Mouse (Mus musculus) heart, postnatal 14 days (tissue): ENCODE measurements around the gene Nlrc3. TPM values are rescaled to one million over a fixed set of nuclear protein-coding genes. Genes with fewer than 3 reads are reported as not detected.

ENCODE experiments used
- DNase-seq, 2 experiments: peaks; one replicate each; pipeline ENCODE4 v3.0.0; 2021 to 2022
- intact Hi-C: fragments of 180-260 bp; cut with DNase I; formaldehyde crosslinking; loops from one replicate; pipeline ENCODE4 v1.15.1; 2025
- microRNA-seq, 2 experiments: library from miRNA; unstranded; fragments of <30 nt; microRNA quantifications; one replicate each; pipeline ENCODE4 v1.2.0; 2021 to 2022
- total RNA-seq, 2 experiments: library from RNA; stranded (reverse); gene quantifications; 2 replicates each; pipeline ENCODE4 v1.2.3; 2021

Nlrc3 gene
- total RNA-seq, 2 experiments from 2014 or later, result 2.7 to 3.1 TPM

- intact Hi-C loops, result no loop called here
- DNase-seq, result no peak
Measured at GRCm38 (mm10) chr16:3934091-3934490, 42.3 kb downstream of the Nlrc3 start.

- intact Hi-C loops, result no loop called here
- DNase-seq, result no peak
Measured at GRCm38 (mm10) chr16:3933536-3933935, 42.9 kb downstream of the Nlrc3 start.

GRCm38 (mm10) chr16:3929151-3929550 lies 47.3 kb downstream of the Nlrc3 start:
- intact Hi-C loops, result no loop called here

GRCm38 (mm10) chr16:3928582-3928981 lies 47.9 kb downstream of the Nlrc3 start:
- no peak for DNase-seq
- intact Hi-C loops, result no loop called here

More at GRCm38 (mm10) chr16:3929151-3929550, 47.3 kb downstream of the Nlrc3 start:
- no peak for DNase-seq

GRCm38 (mm10) chr16:3923966-3924365 lies 52.5 kb downstream of the Nlrc3 start:
- intact Hi-C loops, result no loop called here
- no peak for DNase-seq

- intact Hi-C loops, result no loop called here
- DNase-seq, result no peak
Measured at GRCm38 (mm10) chr16:3923515-3923914, 52.9 kb downstream of the Nlrc3 start.

GRCm38 (mm10) chr16:3920756-3921155 lies 55.7 kb downstream of the Nlrc3 start:
- intact Hi-C loops, result loop anchor here (1.0 kb wide), 1 partner anchor 29 kb away; no protein-coding TSS in a partner anchor
- DNase-seq, result no peak

- intact Hi-C loops, result loop anchor here (2.0 to 10.0 kb wide), 5 partner anchors 24 to 306 kb away; partner anchors contain the start of genes Crebbp, Gm20695, Naa60 and Zfp174
Measured at GRCm38 (mm10) chr16:3909118-3909517, 67.3 kb downstream of the Nlrc3 start.

GRCm38 (mm10) chr16:3908537-3909111 lies 67.8 kb downstream of the Nlrc3 start, which contains the start of the genes 1700037C18Rik and Cluap1:
1700037C18Rik (minus strand) TSS chr16:3908689.
Cluap1 (plus strand) TSS chr16:3908801.
- intact Hi-C loops, result loop anchor here (2.0 to 10.0 kb wide), 5 partner anchors 24 to 306 kb away; partner anchors contain the start of genes Crebbp, Gm20695, Naa60 and Zfp174
- peak; percentile 92 for DNase-seq

More at GRCm38 (mm10) chr16:3909118-3909517, 67.3 kb downstream of the Nlrc3 start:
- DNase-seq, result no peak

- no peak for DNase-seq
- intact Hi-C loops, result loop anchor here (5.0 to 10.0 kb wide), 3 partner anchors 35 to 307 kb away; partner anchors contain the start of genes Crebbp, Naa60 and Zfp263
Measured at GRCm38 (mm10) chr16:3907471-3907870, 69.0 kb downstream of the Nlrc3 start.

GRCm38 (mm10) chr16:3896553-3896952 lies 79.9 kb downstream of the Nlrc3 start:
- intact Hi-C loops, result no loop called here
- DNase-seq, result no peak

- DNase-seq, result no peak
- intact Hi-C loops, result no loop called here
Measured at GRCm38 (mm10) chr16:3896046-3896445, 80.4 kb downstream of the Nlrc3 start.

GRCm38 (mm10) chr16:3895173-3895792 lies 81.1 kb downstream of the Nlrc3 start:
- intact Hi-C loops, result no loop called here
- peak; percentile 45 to 50 for DNase-seq

Small RNAs within 50 kb of the gene (microRNA-seq; reads per million reads assigned to microRNA genes)
- gene Gm23493, result 0 reads per million in 2 experiments

Other genes with a start within 250 kb of the Nlrc3 start
- 10 to 100 TPM in 1 of 2 experiments, 1 to 10 TPM in 1; 8.9 to 10.4 TPM for gene Zfp263, start 232.5 kb downstream of the Nlrc3 start, total RNA-seq
- gene Olfr15, start 145.8 kb downstream of the Nlrc3 start, total RNA-seq, result not detected
- 1 to 10 TPM; 1.3 to 1.4 TPM for gene Zfp174, start 129.4 kb downstream of the Nlrc3 start, total RNA-seq
- gene Naa60, start 104.3 kb downstream of the Nlrc3 start, total RNA-seq, result 10 to 100 TPM; 57.6 to 61.7 TPM
- gene Zfp597, start 92.1 kb downstream of the Nlrc3 start, total RNA-seq, result 10 to 100 TPM; 10.9 to 13.5 TPM
- gene Gm20695, start 92.0 kb downstream of the Nlrc3 start, total RNA-seq, result not detected
- gene 1700037C18Rik, start 67.9 kb downstream of the Nlrc3 start, total RNA-seq, result 1 to 10 TPM; 3.8 to 3.9 TPM
- 10 to 100 TPM in 1 of 2 experiments, 1 to 10 TPM in 1; 9.6 to 10.3 TPM for gene Cluap1, start 67.8 kb downstream of the Nlrc3 start, total RNA-seq
- gene Slx4, start 27.1 kb upstream of the Nlrc3 start, total RNA-seq, result 10 to 100 TPM; 10.8 to 14.6 TPM
- gene Dnase1, start 60.3 kb upstream of the Nlrc3 start, total RNA-seq, result not detected
- 100 to 1,000 TPM; 161 to 173 TPM for gene Trap1, start 101.2 kb upstream of the Nlrc3 start, total RNA-seq
- gene Crebbp, start 237.4 kb upstream of the Nlrc3 start, total RNA-seq, result 10 to 100 TPM; 43.6 to 51.8 TPM